Mouse (Mus musculus) heart, postnatal 36 days (tissue): Measurements from ENCODE around the gene Vmn1r43. TPM values are rescaled to one million over a fixed set of nuclear protein-coding genes. Genes with fewer than 3 reads are reported as not detected.
"Not testable (repeated sequence)": the region's sequence is repeated elsewhere in the genome, so short reads cannot be mapped to it uniquely, and the experiment has no call there.

Experiments
- DNase-seq, 2 experiments: peaks; one replicate each; pipeline ENCODE4 v3.0.0; 2021 to 2022
- intact Hi-C: fragments of 180-260 bp; cut with DNase I; formaldehyde crosslinking; loops from one replicate; pipeline ENCODE4 v1.15.1; 2025
- total RNA-seq, 2 experiments: library from RNA; stranded (reverse); gene quantifications; 2 replicates each; pipeline ENCODE4 v1.2.3; 2021

Gene Vmn1r43
- total RNA-seq, result not detected

DNA sequence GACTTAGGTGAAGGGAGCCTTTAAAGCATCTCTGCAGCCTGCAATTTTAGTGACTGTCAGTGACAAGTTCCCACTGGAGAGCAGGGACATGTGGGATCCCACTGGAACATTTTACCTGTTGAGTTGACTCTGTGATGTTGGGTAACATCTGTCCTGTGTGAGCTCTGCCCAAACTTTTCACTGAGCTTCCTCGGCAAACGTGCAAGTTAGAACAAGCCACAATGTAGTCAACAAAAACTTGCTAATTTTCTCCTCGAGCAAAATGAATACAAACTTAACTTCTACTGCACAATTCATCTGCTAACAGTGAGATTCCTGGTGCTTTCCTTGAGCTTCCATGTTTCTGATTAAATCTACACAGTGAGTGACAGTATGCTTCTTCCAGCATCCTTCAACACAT is at the start of gene Vmn1r43, which contains the start of gene Vmn1r42:
Gene Vmn1r43 (minus strand): TSS at position 101 of the 400 bp plus-strand sequence.
Gene Vmn1r42 (minus strand): TSS at position 101 of the 400 bp plus-strand sequence.
- DNase-seq, intact Hi-C loops: not testable (repeated sequence)

DNA sequence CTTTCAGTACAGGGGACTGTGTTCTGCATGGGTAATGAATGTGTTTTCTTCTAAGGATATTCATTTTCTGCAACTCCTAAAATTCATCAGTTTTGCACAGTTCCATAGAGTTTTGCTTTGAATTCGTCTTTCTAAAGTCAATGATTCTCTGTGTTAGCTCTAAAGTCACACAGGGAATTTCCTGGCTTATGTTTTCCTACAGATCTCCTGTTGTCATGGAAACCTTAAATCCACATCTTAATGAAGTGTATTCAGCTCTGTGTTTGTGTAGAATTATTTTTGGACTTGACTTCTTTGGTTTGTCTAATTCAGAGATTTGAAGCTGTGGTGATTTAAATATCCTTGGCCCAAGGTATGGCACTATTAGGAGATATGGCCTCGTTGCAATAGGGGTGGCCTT is 7.6 kb upstream of the Vmn1r43 start:
- intact Hi-C loops, result no loop called here
- no peak for DNase-seq

DNA sequence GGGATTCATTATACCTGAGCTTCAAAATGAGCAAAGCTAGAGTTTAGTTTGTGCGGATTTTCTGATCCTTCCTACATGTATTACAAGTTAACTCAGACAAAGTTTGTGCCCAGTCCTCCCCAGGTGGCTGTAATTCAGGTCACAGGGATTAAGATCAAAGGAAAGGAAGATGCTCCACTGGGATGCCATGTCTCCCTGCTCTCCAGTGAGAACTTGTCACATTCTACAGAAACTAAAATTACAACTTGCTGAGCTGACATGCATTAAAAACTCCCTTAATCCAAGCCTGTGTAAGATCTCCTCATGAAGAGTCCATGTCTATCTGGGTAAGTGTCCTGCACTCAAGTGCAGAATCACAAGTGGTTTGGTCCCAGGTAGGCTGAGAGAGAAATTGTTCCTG is 7.1 kb upstream of the Vmn1r43 start, which contains the start of gene Vmn1r44:
Gene Vmn1r44 (plus strand): TSS at position 301 of the 400 bp plus-strand sequence.
- intact Hi-C loops, result no loop called here
- DNase-seq, result no peak

DNA sequence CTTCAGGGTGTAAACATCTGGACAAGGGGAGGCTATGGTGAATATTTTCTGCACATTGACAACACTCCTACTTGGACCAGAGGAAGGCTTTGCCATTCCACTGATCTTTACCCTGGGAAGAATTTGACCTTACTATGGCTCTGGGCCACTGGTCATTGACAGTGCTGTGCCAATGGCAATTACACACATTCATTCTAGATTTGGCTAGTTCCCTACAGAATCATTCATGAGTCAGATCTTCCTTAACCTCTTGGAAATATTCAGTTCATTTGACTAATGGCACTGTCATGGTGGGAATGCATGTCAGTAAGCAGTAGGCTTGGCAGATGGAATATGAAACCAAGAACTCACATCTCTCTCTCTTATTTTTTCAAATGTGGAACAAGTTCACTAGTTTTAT is 4.7 kb upstream of the Vmn1r43 start:
- DNase-seq, result no peak

DNA sequence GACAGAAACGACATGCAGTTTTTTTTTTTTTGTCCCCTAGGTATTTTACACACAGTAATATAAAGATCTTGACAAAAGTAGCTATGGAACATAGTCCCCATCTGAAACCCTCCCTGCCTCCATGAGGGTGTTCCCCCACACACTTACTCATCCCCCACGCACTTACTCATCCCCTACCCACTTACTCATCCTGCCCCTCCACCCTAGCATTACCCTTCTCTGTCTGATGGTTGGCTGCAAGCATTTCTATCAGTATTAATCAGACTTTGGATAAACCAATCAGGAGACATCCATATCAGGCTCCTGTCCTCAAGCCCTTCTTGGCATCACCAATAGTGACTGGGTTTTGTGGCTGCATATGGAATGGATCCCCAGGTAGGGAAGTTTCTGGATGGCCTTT is 750 bp upstream of the Vmn1r43 start:
- no peak for DNase-seq
- intact Hi-C loops, result no loop called here

More for the DNA sequence above, 4.7 kb upstream of the Vmn1r43 start:
- intact Hi-C loops, result no loop called here

DNA sequence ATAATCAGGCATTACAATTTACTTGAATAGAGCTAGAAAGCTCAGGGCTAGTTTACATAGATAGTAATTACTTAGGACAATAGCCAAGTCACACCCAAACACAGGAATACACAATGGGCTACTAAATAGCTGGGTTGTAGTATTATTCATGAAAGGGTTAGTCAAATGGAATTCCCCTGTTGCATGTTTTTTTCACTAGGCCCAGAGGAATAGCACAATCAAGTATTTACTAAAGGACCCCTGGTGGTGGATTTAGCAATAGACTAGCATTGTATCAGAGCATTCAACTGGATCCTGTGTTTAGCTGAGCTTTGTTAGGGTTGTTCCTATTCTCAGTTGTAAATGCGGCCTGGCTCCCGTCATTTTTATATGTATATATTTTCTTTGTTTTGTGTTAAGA is 8.2 kb downstream of the Vmn1r43 start:
- no peak for DNase-seq
- intact Hi-C loops, result no loop called here

DNA sequence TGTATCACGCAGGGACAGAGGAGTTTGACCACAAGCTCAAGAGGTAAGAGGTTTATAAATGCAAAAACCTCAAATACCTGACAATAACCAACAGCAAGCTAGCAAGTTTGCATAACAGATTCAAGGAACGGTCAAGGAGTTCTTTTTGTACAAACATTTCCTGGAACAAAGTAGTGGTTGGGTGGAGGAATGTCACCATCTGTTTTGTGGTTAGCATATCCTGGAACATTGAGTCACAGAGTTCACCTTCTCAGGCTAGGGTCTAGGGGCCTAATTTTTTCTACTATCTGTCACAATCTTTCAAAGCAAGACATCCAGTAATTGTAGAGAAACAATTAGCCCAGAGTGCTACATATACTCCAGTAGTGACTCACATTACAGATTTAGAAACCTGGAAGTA is 8.9 kb downstream of the Vmn1r43 start:
- DNase-seq, result no peak
- intact Hi-C loops, result no loop called here

DNA sequence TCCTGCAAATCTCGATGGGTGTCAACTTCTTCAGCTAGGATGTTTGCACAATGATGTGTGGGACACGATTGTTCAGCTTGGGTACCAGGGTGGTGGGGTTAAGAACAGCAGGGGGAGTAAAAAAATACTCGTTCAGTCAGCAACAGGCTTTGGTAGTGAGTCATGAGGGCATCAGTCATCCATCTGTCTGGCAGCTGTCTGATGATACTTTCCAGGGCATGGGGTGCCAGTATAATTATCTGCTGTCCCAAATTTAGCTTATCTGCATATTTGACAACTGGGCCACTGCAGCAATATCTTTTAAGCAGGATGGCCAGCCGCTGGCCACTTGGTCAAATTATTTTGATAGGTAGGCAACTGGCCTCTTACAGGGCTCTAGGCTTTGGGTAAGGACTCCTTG is 12.4 kb downstream of the Vmn1r43 start:
- intact Hi-C loops, result no loop called here
- DNase-seq, result no peak

DNA sequence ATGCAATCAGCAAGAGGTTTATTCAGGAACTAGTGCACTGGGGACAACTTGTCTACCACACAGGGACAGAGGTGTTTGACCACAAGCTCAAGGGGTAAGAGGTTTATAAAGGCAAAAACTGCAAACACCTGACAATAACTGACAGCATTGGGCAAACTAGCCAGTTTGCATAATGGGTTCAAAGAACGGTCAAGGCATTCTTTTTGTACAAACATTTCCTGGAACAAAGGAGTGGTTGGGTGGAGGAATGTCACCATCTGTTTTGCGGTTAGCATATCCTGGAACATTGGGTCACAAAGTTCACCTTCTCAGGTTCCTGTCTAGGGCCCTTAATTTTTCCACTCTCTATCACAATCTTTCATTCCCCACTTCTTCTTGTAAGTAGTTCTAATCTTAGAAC is 16.4 kb downstream of the Vmn1r43 start:
- intact Hi-C loops, result no loop called here
- no peak for DNase-seq

DNA sequence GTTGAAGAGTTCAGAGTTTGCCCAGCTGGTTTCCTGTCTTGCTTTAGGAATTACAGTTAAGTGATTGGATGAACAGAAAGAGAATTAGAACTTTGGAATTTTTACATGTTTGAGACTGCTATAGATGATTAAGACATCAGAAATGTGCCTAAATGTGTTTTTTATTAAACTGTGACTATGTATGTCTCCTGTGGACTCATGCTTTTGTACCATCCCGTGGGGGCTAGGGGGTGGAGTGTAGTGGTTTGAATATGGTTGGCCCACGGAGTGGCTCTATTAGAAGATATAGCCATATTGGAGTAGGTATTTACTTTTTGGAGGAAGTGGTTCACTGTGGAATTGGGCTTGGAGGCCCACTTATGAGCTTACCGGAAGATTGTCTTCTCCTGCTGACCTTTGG is 18.7 kb downstream of the Vmn1r43 start:
- intact Hi-C loops, result no loop called here
- DNase-seq, result no peak

Other genes with a start within 250 kb of the Vmn1r43 start
- gene Txnrd3, start 232.4 kb downstream of the Vmn1r43 start, total RNA-seq, result 10 to 100 TPM; 15.8 to 17.8 TPM
- gene Vmn1r40, start 168.9 kb downstream of the Vmn1r43 start, total RNA-seq, result not detected
- not detected for gene Vmn1r41, start 135.6 kb downstream of the Vmn1r43 start, total RNA-seq
- gene Vmn1r42, start within 50 bp of the Vmn1r43 start, total RNA-seq, result under 1 TPM in 1 of 2 experiments, not detected in 1; 0.19 TPM
- not detected for gene Vmn1r44, start 7.2 kb upstream of the Vmn1r43 start, total RNA-seq
- not detected for gene Vmn1r45, start 64.2 kb upstream of the Vmn1r43 start, total RNA-seq
- gene Vmn1r46, start 92.9 kb upstream of the Vmn1r43 start, total RNA-seq, result not detected
- not detected for gene Vmn1r47, start 139.7 kb upstream of the Vmn1r43 start, total RNA-seq
- gene Vmn1r48, start 160.4 kb upstream of the Vmn1r43 start, total RNA-seq, result not detected
- gene Vmn1r49, start 202.1 kb upstream of the Vmn1r43 start, total RNA-seq, result not detected
- not detected for gene Vmn1r50, start 225.0 kb upstream of the Vmn1r43 start, total RNA-seq
- gene Vmn1r51, start 246.2 kb upstream of the Vmn1r43 start, total RNA-seq, result not detected